Mouse (Mus musculus) heart, postnatal 0 days (tissue): ENCODE measurements at regions not wholly inside any gene's neighbourhood (a gene's known extent, or its start where the extent isn't known, plus 50 kb on each side); places are given as distances from the start of the nearest gene placed in this dataset.

ENCODE experiments used
- ATAC-seq: fragments of 200-750 bp; cut with Nextera tagmentation; 2 replicates; pipeline ENCODE4 v1.8.0; 2017; ENCODE audit warnings: low read depth, moderate number of reproducible peaks, moderate library complexity; ENCODE audit not compliant: insufficient read depth
- DNase-seq: peaks from one replicate; pipeline ENCODE4 v3.0.0-alpha.2; 2016; ENCODE audit warnings: low spot score
- H3K27ac ChIP-seq: fragments of 300-500 bp; sonication (generic); 2 replicates; pipeline ENCODE4 v1.5.1; 2014; ENCODE audit warnings: low read depth, mild to moderate bottlenecking
- H3K27me3 ChIP-seq: fragments of 300-500 bp; sonication (generic); 2 replicates; pipeline ENCODE4 v1.6.1; 2014; ENCODE audit warnings: low read length, mixed read lengths; ENCODE audit not compliant: control insufficient read depth, insufficient read depth
- H3K36me3 ChIP-seq: fragments of 300-500 bp; sonication (generic); replicated peaks from 2 replicates; pipeline ENCODE4 v1.6.1; 2014; ENCODE audit warnings: low read length, mixed read lengths; ENCODE audit not compliant: control insufficient read depth, insufficient read depth
- H3K4me1 ChIP-seq: fragments of 300-500 bp; sonication (generic); 2 replicates; pipeline ENCODE4 v1.6.1; 2014; ENCODE audit warnings: antibody characterized with exemption; ENCODE audit not compliant: control insufficient read depth, insufficient read depth
- H3K4me2 ChIP-seq: fragments of 300-500 bp; sonication (generic); 2 replicates; pipeline ENCODE4 v1.6.1; 2014; ENCODE audit warnings: low read depth, mild to moderate bottlenecking, low read length, moderate library complexity
- H3K4me3 ChIP-seq: fragments of 300-500 bp; sonication (generic); 2 replicates; pipeline ENCODE4 v1.5.1; 2014; ENCODE audit warnings: low read depth, low read length
- H3K9ac ChIP-seq: fragments of 300-500 bp; sonication (generic); replicated peaks from 2 replicates; pipeline ENCODE4 v1.6.1; 2014; ENCODE audit warnings: low read depth, low read length, mixed read lengths
- H3K9me3 ChIP-seq: fragments of 300-500 bp; sonication (generic); replicated peaks from 2 replicates; pipeline ENCODE4 v1.6.1; 2016; ENCODE audit warnings: low read length; ENCODE audit not compliant: control insufficient read depth
- CTCF ChIP-seq: IDR thresholded peaks from 2 replicates; pipeline ENCODE4 v1.5.1; 2016; ENCODE audit warnings: antibody characterized with exemption, control low read depth, low read depth
- EP300 ChIP-seq: IDR thresholded peaks from 2 replicates; pipeline ENCODE4 v1.6.1; 2016; ENCODE audit warnings: antibody characterized with exemption, low read depth
- WGBS: fragments of 180-500 bp; shearing (Covaris S2); extraction: QIAGEN DNeasy Blood & Tissue Kit; methylation state at CpG from one replicate; pipeline ENCODE4 v1.1.7; 2014; 5-methylcytosine and 5-hydroxymethylcytosine counted together

- Histone ChIP-seq H3K4me1 (no peaks in the 10 kb centered on the region), H3K27ac (no peak overlapping the region), H3K9me3 (no peaks in the 10 kb centered on the region), H3K4me2 (no peak overlapping the region), H3K4me3 (no peak overlapping the region), H3K9ac (no peak overlapping the region), H3K36me3 (no peaks in the 10 kb centered on the region), H3K27me3 (no peaks in the 10 kb centered on the region)
- TF ChIP-seq CTCF (no peak), EP300 (no peak)
- WGBS = 91% methylated on average over 8 of the region's 8 CpGs
- no peak for ATAC-seq
- DNase-seq = no peak
Measured at GRCm38 (mm10) chr5:17064565-17064964, 273.0 kb downstream of the Gm28710 start.

GRCm38 (mm10) chr5:17080405-17080804 is 288.8 kb downstream of the Gm28710 start:
- no peaks in the 10 kb centered on the region for H3K27me3 ChIP-seq
- 48% methylated on average over 1 of the region's 1 CpGs for WGBS
- no peak for TF ChIP-seq EP300
- no peak for TF ChIP-seq CTCF

GRCm38 (mm10) chr5:17111556-17111955 is 261.4 kb upstream of the Speer4f2 start:
- Histone ChIP-seq H3K9ac (no peak overlapping the region), H3K4me1 (no peaks in the 10 kb centered on the region), H3K4me3 (no peak overlapping the region), H3K9me3 (no peaks in the 10 kb centered on the region), H3K4me2 (no peak overlapping the region), H3K27ac (no peak overlapping the region), H3K27me3 (no peaks in the 10 kb centered on the region), H3K36me3 (no peaks in the 10 kb centered on the region)
- no peak for TF ChIP-seq EP300
- no peak for TF ChIP-seq CTCF
- WGBS = 45% methylated on average over 1 of the region's 1 CpGs
- DNase-seq (no peak), ATAC-seq (no peak)

More at GRCm38 (mm10) chr5:17080405-17080804, 288.8 kb downstream of the Gm28710 start:
- no peak overlapping the region for H3K9ac ChIP-seq
- no peak for DNase-seq
- no peaks in the 10 kb centered on the region for H3K9me3 ChIP-seq
- no peak overlapping the region for H3K4me2 ChIP-seq
- no peak overlapping the region for H3K27ac ChIP-seq
- ATAC-seq = no peak
- H3K4me1 ChIP-seq = no peaks in the 10 kb centered on the region
- no peaks in the 10 kb centered on the region for H3K36me3 ChIP-seq
- no peak overlapping the region for H3K4me3 ChIP-seq

GRCm38 (mm10) chr5:17112026-17112425 is 261.0 kb upstream of the Speer4f2 start:
- ATAC-seq = no peak
- DNase-seq = peak; percentile 23
- Histone ChIP-seq H3K4me2 (no peak overlapping the region), H3K27ac (no peak overlapping the region), H3K27me3 (no peaks in the 10 kb centered on the region), H3K36me3 (no peaks in the 10 kb centered on the region), H3K9me3 (no peaks in the 10 kb centered on the region), H3K4me3 (no peak overlapping the region), H3K4me1 (no peaks in the 10 kb centered on the region), H3K9ac (no peak overlapping the region)
- TF ChIP-seq CTCF (peak; percentile 41), EP300 (no peak)
- 35% methylated on average over 2 of the region's 2 CpGs for WGBS

- H3K4me1 ChIP-seq = no peaks in the 10 kb centered on the region
- H3K9me3 ChIP-seq = no peaks in the 10 kb centered on the region
- no peaks in the 10 kb centered on the region for H3K27me3 ChIP-seq
- 73% methylated on average over 3 of the region's 3 CpGs for WGBS
- H3K9ac ChIP-seq = no peak overlapping the region
- no peaks in the 10 kb centered on the region for H3K36me3 ChIP-seq
- DNase-seq (no peak), ATAC-seq (no peak)
- H3K4me2 ChIP-seq = no peak overlapping the region
- TF ChIP-seq CTCF (no peak), EP300 (no peak)
- H3K4me3 ChIP-seq = no peak overlapping the region
- H3K27ac ChIP-seq = no peak overlapping the region
Measured at GRCm38 (mm10) chr5:17115035-17115434, 257.9 kb upstream of the Speer4f2 start.

- 45% methylated on average over 3 of the region's 3 CpGs for WGBS
- Histone ChIP-seq H3K36me3 (no peaks in the 10 kb centered on the region), H3K4me1 (no peaks in the 10 kb centered on the region), H3K9ac (no peak overlapping the region), H3K27me3 (no peaks in the 10 kb centered on the region), H3K4me3 (no peak overlapping the region), H3K27ac (no peak overlapping the region), H3K9me3 (no peaks in the 10 kb centered on the region), H3K4me2 (no peak overlapping the region)
- TF ChIP-seq CTCF = no peak
- TF ChIP-seq EP300 = no peak
- DNase-seq (peak; percentile 56), ATAC-seq (no peak)
Measured at GRCm38 (mm10) chr5:17116072-17116471, 256.9 kb upstream of the Speer4f2 start.
